Mouse (Mus musculus): ENCODE results near the gene Srrt.
"Not testable (repeated sequence)": the region's sequence is repeated elsewhere in the genome, so short reads cannot be mapped to it uniquely, and the experiment has no call there.

Srrt gene

GRCm38 (mm10) chr5:137295296-137295695 is 12.2 kb downstream of the Srrt start:
- DNase-seq, result no peak

GRCm38 (mm10) chr5:137294744-137295093 is 12.8 kb downstream of the Srrt start:
- no peak for DNase-seq

DNA sequence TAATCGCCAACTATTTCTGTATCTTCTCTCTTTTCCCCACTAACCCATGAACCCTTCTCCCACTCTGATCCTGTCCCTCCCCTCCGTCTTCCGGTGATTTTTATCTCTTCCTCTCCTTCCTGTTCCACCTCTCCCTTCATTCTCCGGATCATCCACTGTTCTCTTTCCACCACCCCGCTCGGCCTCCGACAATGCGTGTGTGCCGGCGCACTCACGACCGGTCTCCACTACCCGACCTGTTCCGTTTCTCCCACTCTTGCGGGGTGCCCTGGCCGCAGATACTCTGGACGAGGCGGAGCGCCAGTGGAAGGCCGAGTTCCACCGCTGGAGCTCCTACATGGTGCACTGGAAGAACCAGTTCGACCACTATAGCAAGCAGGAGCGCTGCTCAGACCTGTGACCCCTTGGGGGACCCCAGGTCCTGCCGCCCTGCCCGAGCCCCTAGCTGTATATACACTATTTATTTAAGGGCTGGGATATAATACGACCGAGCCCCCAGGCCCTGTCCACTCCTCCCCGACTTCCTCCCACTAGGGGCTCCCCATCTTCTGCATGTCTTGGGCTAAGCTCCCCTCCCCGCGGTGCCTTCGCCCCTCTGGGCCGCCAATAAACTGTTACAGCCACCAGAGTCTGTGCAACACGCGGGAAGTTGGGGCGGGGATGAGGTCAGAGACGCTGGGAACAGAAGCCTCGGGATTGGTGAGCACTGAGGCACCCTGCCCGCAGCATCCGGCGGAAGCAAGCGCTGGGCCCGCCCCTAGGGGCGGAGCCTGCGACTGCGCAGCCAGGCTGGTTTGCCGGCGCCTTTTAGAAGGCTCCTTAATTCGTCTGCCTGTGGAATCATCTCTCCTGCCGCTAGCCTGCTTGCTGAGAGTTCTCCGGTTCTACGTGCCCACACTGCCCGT is 13.4 kb downstream of the Srrt start, which contains the start of gene Ufsp1:
Gene Ufsp1, plus strand, starts transcription at position 791 of the 905 bp plus-strand sequence.
- DNase-seq, result peak; percentile 95 to 96

DNA sequence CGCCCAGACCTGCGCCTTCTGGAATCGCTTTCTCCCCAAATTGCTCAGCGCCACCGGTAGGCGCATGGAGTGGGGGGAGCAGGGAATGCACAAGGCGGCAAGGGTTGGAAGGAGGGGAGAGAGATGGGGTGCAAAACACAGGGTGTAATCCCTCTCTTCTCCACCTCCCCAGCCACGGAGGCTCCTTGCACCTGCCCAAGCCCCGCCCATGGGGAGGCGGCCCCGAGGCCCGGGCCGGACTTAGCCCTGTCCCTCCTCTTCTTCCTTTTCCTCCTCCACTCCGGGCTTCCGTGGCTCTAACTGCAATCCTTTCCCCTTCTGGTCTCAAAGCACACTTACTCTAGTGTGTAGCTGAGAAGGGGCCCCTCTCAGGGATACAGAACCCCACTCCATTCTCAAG is 14.2 kb downstream of the Srrt start:
- DNase-seq, result peak; percentile 90 to 91

DNA sequence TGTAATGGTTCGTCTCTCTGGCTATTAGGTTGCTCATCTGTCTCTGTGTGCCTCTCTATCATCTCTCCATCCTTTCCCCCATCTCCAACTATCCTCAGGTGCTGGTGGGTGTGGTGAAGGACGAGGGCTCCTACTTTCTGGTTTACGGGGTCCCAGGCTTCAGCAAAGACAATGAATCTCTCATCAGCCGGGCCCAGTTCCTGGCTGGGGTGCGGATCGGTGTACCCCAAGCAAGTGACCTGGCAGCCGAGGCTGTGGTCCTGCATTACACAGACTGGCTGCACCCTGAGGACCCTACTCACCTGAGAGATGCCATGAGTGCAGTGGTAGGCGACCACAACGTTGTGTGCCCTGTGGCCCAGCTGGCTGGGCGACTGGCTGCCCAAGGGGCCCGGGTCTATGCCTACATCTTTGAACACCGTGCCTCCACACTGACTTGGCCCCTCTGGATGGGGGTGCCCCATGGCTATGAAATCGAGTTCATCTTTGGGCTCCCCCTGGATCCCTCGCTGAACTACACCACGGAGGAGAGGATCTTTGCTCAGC is 16.0 kb downstream of the Srrt start:
- DNase-seq, result no peak

DNA sequence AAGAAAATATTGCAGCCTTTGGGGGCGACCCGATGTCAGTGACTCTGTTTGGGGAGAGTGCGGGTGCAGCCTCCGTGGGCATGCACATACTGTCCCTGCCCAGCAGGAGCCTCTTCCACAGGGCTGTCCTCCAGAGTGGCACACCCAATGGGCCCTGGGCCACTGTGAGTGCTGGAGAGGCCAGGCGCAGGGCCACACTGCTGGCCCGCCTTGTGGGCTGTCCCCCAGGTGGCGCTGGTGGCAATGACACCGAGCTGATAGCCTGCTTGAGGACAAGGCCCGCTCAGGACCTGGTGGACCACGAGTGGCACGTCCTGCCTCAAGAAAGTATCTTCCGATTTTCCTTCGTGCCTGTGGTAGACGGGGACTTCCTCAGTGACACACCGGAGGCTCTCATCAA is 16.8 kb downstream of the Srrt start:
- DNase-seq, result peak in 1 of 2 experiments; percentile 73

GRCm38 (mm10) chr5:137289591-137290365 is 17.7 kb downstream of the Srrt start:
- no peak for DNase-seq

GRCm38 (mm10) chr5:137288999-137289470 is 18.4 kb downstream of the Srrt start:
- DNase-seq, result no peak

GRCm38 (mm10) chr5:137287953-137288743 is 19.3 kb downstream of the Srrt start:
- no peak for DNase-seq

DNA sequence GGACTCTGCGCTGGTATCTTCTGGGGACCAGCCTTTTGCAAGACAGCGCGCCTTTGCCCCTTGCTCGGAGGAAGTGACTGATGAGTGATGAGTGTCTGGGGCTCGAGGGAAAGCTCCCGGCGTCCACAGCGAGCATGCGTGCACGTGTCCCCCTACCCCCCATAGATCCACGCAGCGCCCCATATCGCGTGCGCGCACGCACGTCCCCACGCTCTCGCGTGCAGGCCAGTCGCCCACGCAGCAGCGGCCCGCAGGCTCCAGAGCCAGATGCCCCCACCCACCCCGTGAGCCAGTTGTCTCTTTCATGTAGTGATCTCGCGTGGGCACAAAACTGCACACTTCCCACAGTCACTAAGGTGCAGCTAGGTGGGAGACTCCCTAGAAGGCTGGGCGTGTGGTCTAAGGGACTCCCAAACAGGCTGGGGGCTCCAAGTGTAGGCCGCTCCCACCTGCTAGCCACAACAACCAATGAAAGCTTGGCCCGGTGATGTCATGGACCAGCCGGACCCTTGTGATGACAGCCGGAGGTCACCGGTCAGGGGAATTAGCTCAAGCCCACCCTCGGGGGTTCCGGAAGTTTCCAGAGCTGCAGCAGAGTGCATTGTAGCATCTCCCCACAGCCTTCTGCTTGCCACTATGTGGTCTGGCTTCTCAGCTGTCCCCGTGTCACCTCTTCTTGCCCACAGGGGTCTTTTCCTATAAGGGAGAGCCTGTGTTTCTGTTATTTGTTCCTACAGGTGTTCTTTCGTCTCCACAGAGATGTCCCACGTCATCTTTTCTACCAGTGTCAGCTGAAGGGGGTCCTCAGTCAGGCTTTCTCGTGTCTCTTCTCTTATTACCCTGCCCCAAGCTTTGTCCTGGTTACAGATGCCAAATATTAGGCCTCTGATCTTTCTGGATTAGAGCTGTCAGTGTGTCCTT is 20.2 kb downstream of the Srrt start, which contains the start of gene Ache:
Gene Ache, plus strand, starts transcription at position 488 of the 921 bp plus-strand sequence.
- no peak for DNase-seq

DNA sequence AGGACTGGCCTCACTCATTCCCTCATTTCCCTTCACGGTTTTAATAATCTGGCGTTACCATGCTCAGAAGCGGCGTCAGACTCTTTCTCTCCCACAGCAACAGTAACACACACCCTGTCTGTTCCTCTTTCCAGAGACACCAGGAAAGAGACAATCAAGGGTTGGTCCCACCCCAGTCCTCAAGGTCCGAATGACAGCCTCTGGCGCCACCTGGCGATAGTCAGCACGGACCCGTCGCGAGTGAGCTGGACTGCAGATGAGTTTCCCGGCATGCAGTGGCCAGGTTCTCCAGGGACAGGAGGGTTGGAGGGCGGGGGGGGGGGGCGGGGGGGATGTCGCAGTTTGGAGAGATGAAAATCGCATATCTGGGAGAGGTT is 20.8 kb downstream of the Srrt start:
- peak; percentile 74 to 88 for DNase-seq

GRCm38 (mm10) chr5:137285986-137286385 is 21.5 kb downstream of the Srrt start:
- no peak for DNase-seq

DNA sequence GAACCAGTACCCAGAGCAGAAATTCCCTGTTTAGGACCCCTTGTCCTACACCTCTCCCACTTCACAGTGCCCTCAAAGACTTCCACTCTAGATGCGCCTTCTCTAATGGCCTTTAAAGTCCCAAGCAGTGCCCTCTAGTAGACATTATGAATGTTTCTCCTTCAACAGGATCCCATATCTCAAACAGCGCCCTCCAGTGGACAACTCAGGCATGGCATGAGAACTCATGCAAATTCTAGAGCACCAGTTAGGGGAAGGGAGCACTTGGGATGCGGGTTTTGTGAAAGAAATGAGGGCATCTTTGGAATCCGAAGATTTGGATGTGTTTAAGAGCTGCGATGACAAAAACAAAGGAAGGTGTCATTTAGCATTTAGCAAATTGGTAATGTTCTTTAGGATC is 22.4 kb downstream of the Srrt start:
- peak in 1 of 2 experiments; percentile 51 for DNase-seq

DNA sequence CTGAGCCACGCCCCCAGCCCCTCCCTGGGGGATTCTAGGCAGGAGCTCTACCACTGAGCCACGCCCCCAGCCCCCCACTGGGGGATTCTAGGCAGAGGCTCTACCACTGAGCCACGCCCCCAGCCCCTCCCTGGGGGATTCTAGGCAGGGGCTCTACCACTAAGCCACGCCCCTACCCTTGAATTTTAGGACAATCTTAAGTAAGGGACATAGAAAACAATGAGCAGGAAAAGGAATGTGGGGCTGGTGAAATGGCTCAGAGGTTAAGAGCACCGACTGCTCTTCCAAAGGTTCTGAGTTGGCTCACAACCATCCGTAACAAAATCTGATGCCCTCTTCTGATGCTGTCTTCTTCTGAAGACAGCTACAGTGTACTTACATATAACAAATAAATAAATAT is 23.1 kb downstream of the Srrt start:
- DNase-seq, result not testable (repeated sequence)

GRCm38 (mm10) chr5:137277360-137278342 is 29.8 kb downstream of the Srrt start:
- peak in 1 of 2 experiments; percentile 52 for DNase-seq

GRCm38 (mm10) chr5:137268131-137268910 is 39.2 kb downstream of the Srrt start:
- no peak for DNase-seq

- no peak for DNase-seq
Measured at GRCm38 (mm10) chr5:137264787-137265186, 42.7 kb downstream of the Srrt start.

- DNase-seq, result no peak
Measured at GRCm38 (mm10) chr5:137263897-137264720, 43.4 kb downstream of the Srrt start.

Measured in kidney, adult 8-10 months (tissue).